Mouse (Mus musculus): ENCODE measurements around the gene Pex7. TPM values are rescaled to one million over a fixed set of nuclear protein-coding genes. Genes with fewer than 3 reads are reported as not detected.

The Pex7 gene
- polyA plus RNA-seq (2014; fragmentation: Illumina TruSeq; extraction: RNeasy Lipid Tissue Mini Kit (QIAGEN cat#74804)) = 15.7 TPM

DNA sequence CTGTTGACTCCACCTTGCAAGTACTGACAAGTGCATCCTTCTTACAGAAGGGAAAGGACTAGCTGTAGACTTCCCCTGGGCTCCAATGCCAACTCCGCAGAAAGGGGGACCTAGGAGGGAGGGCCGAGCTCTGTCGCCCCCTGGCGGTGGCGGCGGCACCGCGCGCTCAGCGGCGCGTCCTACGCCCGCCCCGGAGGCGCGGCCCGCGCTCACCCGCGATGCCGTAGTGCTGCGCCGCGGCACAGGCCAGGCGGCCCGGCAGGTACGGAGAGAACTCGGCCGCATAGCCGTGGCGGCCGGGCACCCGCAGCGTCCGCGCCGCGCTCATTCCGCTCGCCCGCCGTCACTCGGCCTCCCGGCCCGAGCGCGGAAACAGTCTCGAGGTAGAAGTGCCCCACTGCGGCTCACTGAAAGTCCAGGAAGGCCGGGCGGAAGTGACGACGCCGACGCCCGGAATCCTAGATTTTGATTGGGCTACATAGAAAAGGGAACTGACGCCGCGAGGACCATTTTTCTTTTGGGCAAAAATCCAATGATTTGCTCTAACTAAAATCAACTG is at the start of gene Pex7:
Pex7 (minus strand) TSS at position 444 of the 559 bp plus-strand sequence.

GRCm38 (mm10) chr10:19934384-19935294 is 27.1 kb upstream of the Pex7 start, which contains the start of gene Map3k5:
Gene Map3k5, plus strand, starts transcription at chr10:19934472.

DNA sequence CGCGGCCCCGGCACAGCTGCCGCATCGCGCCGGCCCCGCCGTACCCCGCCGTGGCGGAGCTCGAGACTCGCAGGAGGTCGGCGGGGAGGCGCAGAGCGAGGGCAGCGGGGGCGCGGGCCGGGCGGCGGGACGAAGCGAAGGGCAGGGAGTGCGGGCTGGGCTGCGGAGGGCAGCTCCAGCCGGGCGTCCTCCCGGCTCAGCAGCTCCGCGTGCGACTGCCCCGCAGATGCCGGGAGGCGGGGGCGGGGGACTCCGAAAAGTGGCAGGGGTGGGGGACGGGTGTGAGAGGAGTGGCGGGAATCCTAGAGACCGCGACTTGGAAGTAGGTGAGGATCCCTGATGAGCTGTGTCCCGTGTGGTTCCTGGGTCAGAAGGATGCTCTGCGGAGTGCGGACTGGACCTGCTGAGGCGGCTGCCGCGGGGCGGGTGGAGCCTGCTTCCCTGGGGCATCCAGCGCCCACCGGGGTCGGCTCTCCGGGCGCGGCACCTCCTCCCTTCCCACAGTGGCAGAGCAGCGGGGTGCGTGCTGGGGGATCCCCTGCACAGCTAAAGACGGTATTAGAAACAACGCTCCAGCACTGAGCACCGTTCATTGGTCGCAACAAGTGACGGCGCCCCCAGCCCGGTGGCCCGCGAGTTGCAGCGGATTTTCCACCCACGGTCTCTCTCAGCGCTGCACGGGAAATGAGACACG is 56.3 kb downstream of the Pex7 start, which contains the start of gene Slc35d3:
Slc35d3 (minus strand) TSS at position 462 of the 694 bp plus-strand sequence.

Other genes with a start within 250 kb of the Pex7 start
- gene Il20ra, start 195.1 kb downstream of the Pex7 start, polyA plus RNA-seq (2014; fragmentation: Illumina TruSeq; extraction: RNeasy Lipid Tissue Mini Kit (QIAGEN cat#74804)) = 0.34 TPM
- 0.29 TPM for gene Slc35d3, start 56.2 kb downstream of the Pex7 start, polyA plus RNA-seq (2014; fragmentation: Illumina TruSeq; extraction: RNeasy Lipid Tissue Mini Kit (QIAGEN cat#74804))
- gene Map3k5, start 26.8 kb upstream of the Pex7 start, polyA plus RNA-seq (2014; fragmentation: Illumina TruSeq; extraction: RNeasy Lipid Tissue Mini Kit (QIAGEN cat#74804)) = 47.7 TPM
- 15.8 TPM for gene Map7, start 240.8 kb upstream of the Pex7 start, polyA plus RNA-seq (2014; fragmentation: Illumina TruSeq; extraction: RNeasy Lipid Tissue Mini Kit (QIAGEN cat#74804))